Mouse (Mus musculus) forebrain, embryonic 11.5 days (tissue): Measurements from ENCODE around the gene Git2. TPM values are rescaled to one million over a fixed set of nuclear protein-coding genes. Genes with fewer than 3 reads are reported as not detected.

ENCODE experiments used
- ATAC-seq: fragments of 200-750 bp; cut with Nextera tagmentation; replicated peaks from 2 replicates; pipeline ENCODE4 v1.8.0; 2017; ENCODE audit warnings: moderate TSS enrichment; ENCODE audit not compliant: low FRiP score
- DNase-seq: peaks from one replicate; pipeline ENCODE4 v3.0.0-alpha.2; 2017; ENCODE audit warnings: low spot score
- H3K27ac ChIP-seq: fragments of 300-500 bp; sonication (generic); 2 replicates; pipeline ENCODE4 v1.5.1; 2014; ENCODE audit warnings: low read depth, low read length
- H3K27me3 ChIP-seq: fragments of 300-500 bp; sonication (generic); 2 replicates; pipeline ENCODE4 v1.6.1; 2014; ENCODE audit warnings: mild to moderate bottlenecking, low read length, mixed read lengths; ENCODE audit not compliant: control insufficient read depth, insufficient read depth
- H3K36me3 ChIP-seq: fragments of 300-500 bp; sonication (generic); 2 replicates; pipeline ENCODE4 v1.6.1; 2014; ENCODE audit warnings: mild to moderate bottlenecking, low read length, moderate library complexity, mixed read lengths; ENCODE audit not compliant: control insufficient read depth, insufficient read depth
- H3K4me1 ChIP-seq: fragments of 300-500 bp; sonication (generic); replicated peaks from 2 replicates; pipeline ENCODE4 v1.6.1; 2014; ENCODE audit warnings: low read length, mixed read lengths; ENCODE audit not compliant: control insufficient read depth, insufficient read depth
- H3K4me2 ChIP-seq: fragments of 300-500 bp; sonication (generic); 2 replicates; pipeline ENCODE4 v1.6.1; 2014; ENCODE audit warnings: low read depth, mild to moderate bottlenecking, low read length, moderate library complexity, mixed read lengths; ENCODE audit not compliant: severe bottlenecking
- H3K4me3 ChIP-seq: fragments of 300-500 bp; sonication (generic); 2 replicates; pipeline ENCODE4 v1.5.1; 2014; ENCODE audit warnings: low read depth, low read length
- H3K9ac ChIP-seq: fragments of 300-500 bp; sonication (generic); 2 replicates; pipeline ENCODE4 v1.6.1; 2014; ENCODE audit warnings: low read length
- H3K9me3 ChIP-seq: fragments of 300-500 bp; sonication (generic); 2 replicates; pipeline ENCODE4 v1.6.1; 2016; ENCODE audit warnings: low read length, mixed read lengths; ENCODE audit not compliant: control insufficient read depth
- WGBS: fragments of 180-500 bp; shearing (Covaris S2); extraction: QIAGEN DNeasy Blood & Tissue Kit; methylation state at CpG from one replicate; pipeline ENCODE4 v1.1.7; 2014; 5-methylcytosine and 5-hydroxymethylcytosine counted together
- polyA plus RNA-seq: library from polyadenylated mRNA; unstranded; fragments of >200 nt; fragmentation: Nextera tagmentation; extraction: Ambion mirVana; gene quantifications from 2 replicates; pipeline ENCODE4 v1.2.1, GENCODE M21; 2014

The Git2 gene
- polyA plus RNA-seq, 1 experiment from 2014 or later = 41.5 TPM

- Histone ChIP-seq H3K4me3 (peak within 1 kb of the TSS; percentile 98), H3K4me1 (peaks cover 11% of the 10 kb centered on the region)
- under 1% methylated on average over 55 of the region's 73 CpGs for WGBS
Observed at GRCm38 (mm10) chr5:114774403-114775051, 790 bp downstream of the Git2 start, which contains the start of gene Ankrd13a. Gene Ankrd13a (plus strand): TSS chr5:114774677.

GRCm38 (mm10) chr5:114773780-114774179 is 1.5 kb downstream of the Git2 start:
- H3K4me1 ChIP-seq = peaks cover 11% of the 10 kb centered on the region
- 3% methylated on average over 11 of the region's 11 CpGs for WGBS
- H3K27ac ChIP-seq = 0 out of 2 replicates have a peak overlapping the region, but pooled peaks have one; percentile 73
- peak overlapping the region; percentile 78 for H3K4me2 ChIP-seq
- H3K9me3 ChIP-seq = no peaks in the 10 kb centered on the region
- H3K36me3 ChIP-seq = no peaks in the 10 kb centered on the region
- DNase-seq = no peak
- peak overlapping the region; percentile 79 for H3K9ac ChIP-seq
- no peaks in the 10 kb centered on the region for H3K27me3 ChIP-seq
- no peak for ATAC-seq
- H3K4me3 ChIP-seq = peak overlapping the region; percentile 98

More at GRCm38 (mm10) chr5:114774403-114775051, 790 bp downstream of the Git2 start, which contains the start of gene Ankrd13a:
- peak within 1 kb of the TSS; percentile 73 for H3K27ac ChIP-seq
- H3K4me2 ChIP-seq = peak within 1 kb of the TSS; percentile 78
- ATAC-seq = peak; percentile 82
- peak; percentile 95 for DNase-seq
- peak within 1 kb of the TSS; percentile 79 for H3K9ac ChIP-seq
- H3K9me3 ChIP-seq = no peaks in the 10 kb centered on the region
- no peaks in the 10 kb centered on the region for H3K27me3 ChIP-seq
- no peaks in the 10 kb centered on the region for H3K36me3 ChIP-seq

- DNase-seq (peak; percentile 97), ATAC-seq (peak; percentile 88)
- Histone ChIP-seq H3K4me3 (peak overlapping the region; percentile 98), H3K4me1 (peaks cover 11% of the 10 kb centered on the region), H3K27ac (0 out of 2 replicates have a peak overlapping the region, but pooled peaks have one; percentile 53), H3K9me3 (no peaks in the 10 kb centered on the region), H3K27me3 (no peaks in the 10 kb centered on the region), H3K36me3 (no peaks in the 10 kb centered on the region), H3K9ac (peak overlapping the region; percentile 86), H3K4me2 (peak overlapping the region; percentile 78)
- under 1% methylated on average over 41 of the region's 52 CpGs for WGBS
Observed at GRCm38 (mm10) chr5:114773211-114773710, 2.1 kb downstream of the Git2 start.

GRCm38 (mm10) chr5:114772456-114773203 is 2.7 kb downstream of the Git2 start:
- Histone ChIP-seq H3K36me3 (no peaks in the 10 kb centered on the region), H3K4me2 (peak overlapping the region; percentile 78), H3K9me3 (no peaks in the 10 kb centered on the region), H3K4me3 (peak overlapping the region; percentile 98), H3K4me1 (peaks cover 11% of the 10 kb centered on the region), H3K27ac (0 out of 2 replicates have a peak overlapping the region, but pooled peaks have one; percentile 53), H3K27me3 (no peaks in the 10 kb centered on the region), H3K9ac (peak overlapping the region; percentile 86)
- ATAC-seq (peak; percentile 61), DNase-seq (peak; percentile 77)
- 2% methylated on average over 28 of the region's 57 CpGs for WGBS

GRCm38 (mm10) chr5:114771796-114772195 is 3.5 kb downstream of the Git2 start:
- H3K9ac ChIP-seq = no peak overlapping the region; the same call in 1 of the 2 replicates
- 73% methylated on average over 8 of the region's 8 CpGs for WGBS
- H3K9me3 ChIP-seq = no peaks in the 10 kb centered on the region
- H3K4me1 ChIP-seq = peaks cover 11% of the 10 kb centered on the region
- DNase-seq (no peak), ATAC-seq (no peak)
- H3K27ac ChIP-seq = no peak overlapping the region
- no peak overlapping the region; the same call in 1 of the 2 replicates for H3K4me3 ChIP-seq
- peak overlapping the region; percentile 78; the same call in 1 of the 2 replicates for H3K4me2 ChIP-seq
- no peaks in the 10 kb centered on the region for H3K27me3 ChIP-seq
- no peaks in the 10 kb centered on the region for H3K36me3 ChIP-seq

- Histone ChIP-seq H3K27ac (no peak overlapping the region), H3K27me3 (no peaks in the 10 kb centered on the region), H3K4me1 (peaks cover 4% of the 10 kb centered on the region; the same call in 1 of the 2 replicates), H3K9me3 (no peaks in the 10 kb centered on the region), H3K36me3 (no peaks in the 10 kb centered on the region), H3K9ac (no peak overlapping the region), H3K4me3 (no peak overlapping the region), H3K4me2 (no peak overlapping the region)
- no peak for DNase-seq
- 89% methylated on average over 8 of the region's 8 CpGs for WGBS
- ATAC-seq = no peak
Observed at GRCm38 (mm10) chr5:114769786-114770185, 5.5 kb downstream of the Git2 start.

- peaks cover 4% of the 10 kb centered on the region; the same call in 1 of the 2 replicates for H3K4me1 ChIP-seq
- H3K36me3 ChIP-seq = no peaks in the 10 kb centered on the region
- H3K27me3 ChIP-seq = no peaks in the 10 kb centered on the region
- DNase-seq = no peak
- no peak for ATAC-seq
- H3K9ac ChIP-seq = no peak overlapping the region
- H3K4me2 ChIP-seq = no peak overlapping the region
- H3K4me3 ChIP-seq = no peak overlapping the region
- H3K27ac ChIP-seq = no peak overlapping the region
- no peaks in the 10 kb centered on the region for H3K9me3 ChIP-seq
- WGBS = 95% methylated on average over 7 of the region's 7 CpGs
Observed at GRCm38 (mm10) chr5:114767185-114767584, 8.1 kb downstream of the Git2 start.

- DNase-seq = no peak
- Histone ChIP-seq H3K27me3 (no peaks in the 10 kb centered on the region), H3K9ac (no peak overlapping the region), H3K4me1 (no peaks in the 10 kb centered on the region), H3K4me2 (no peak overlapping the region), H3K4me3 (no peak overlapping the region), H3K36me3 (no peaks in the 10 kb centered on the region), H3K27ac (no peak overlapping the region), H3K9me3 (no peaks in the 10 kb centered on the region)
- ATAC-seq = no peak
- 91% methylated on average over 8 of the region's 8 CpGs for WGBS
Observed at GRCm38 (mm10) chr5:114766686-114767085, 8.6 kb downstream of the Git2 start.
